Mouse (Mus musculus): Measurements from ENCODE around the gene Gm49380.

GRCm38 (mm10) chr9:44106596-44106995 lies 6.7 kb downstream of the Gm49380 start:
- no peak for TF ChIP-seq CTCF (IDR thresholded peaks at IDR 0.05; ENCODE audit: low read depth)
- no peak for TF ChIP-seq EP300 (optimal IDR thresholded peaks at IDR 0.05)
